Mouse (Mus musculus): ENCODE measurements around the gene Sp7.

Sp7 gene

DNA sequence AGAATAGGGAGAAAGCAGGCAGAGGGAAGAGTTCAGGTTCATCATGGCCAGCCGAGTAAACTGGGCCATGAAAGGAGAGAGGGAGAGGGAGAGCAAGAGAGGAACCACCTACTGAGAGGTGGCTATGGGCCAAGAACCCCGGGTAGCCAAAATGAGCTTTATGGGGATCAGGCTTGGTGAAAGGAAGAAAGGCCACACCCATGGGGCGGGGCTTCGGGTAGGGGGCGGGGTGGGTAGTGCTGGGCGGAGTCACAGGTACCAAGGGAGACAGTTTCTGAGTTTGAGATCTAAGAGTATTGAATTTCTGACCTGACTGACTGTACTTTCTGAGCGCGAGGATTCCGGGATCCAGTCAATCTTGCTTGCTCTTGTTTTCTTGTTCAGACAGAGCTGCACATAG, 19.7 kb upstream of the Sp7 start:
- DNase-seq (ENCODE audit: low read depth), result no peak

DNA sequence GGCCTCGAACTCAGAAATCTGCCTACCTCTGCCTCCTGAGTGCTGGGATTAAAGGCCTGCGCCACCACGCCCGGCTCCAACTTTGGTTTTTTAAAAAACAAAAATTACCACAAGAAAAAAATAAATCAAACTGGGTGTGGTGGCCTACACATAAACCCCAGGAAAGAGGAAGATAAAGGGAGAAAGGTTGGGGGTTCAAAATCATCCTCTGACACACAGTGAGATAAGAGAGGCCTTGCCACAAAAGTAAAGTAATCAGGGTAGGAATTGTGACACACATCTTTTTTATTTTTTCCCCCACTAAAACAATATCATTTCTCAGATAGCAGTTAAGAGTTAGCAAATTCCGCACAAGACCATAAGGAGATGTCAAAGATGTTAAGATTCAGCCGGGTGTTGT, 16.7 kb upstream of the Sp7 start:
- DNase-seq (ENCODE audit: low read depth), result no peak

DNA sequence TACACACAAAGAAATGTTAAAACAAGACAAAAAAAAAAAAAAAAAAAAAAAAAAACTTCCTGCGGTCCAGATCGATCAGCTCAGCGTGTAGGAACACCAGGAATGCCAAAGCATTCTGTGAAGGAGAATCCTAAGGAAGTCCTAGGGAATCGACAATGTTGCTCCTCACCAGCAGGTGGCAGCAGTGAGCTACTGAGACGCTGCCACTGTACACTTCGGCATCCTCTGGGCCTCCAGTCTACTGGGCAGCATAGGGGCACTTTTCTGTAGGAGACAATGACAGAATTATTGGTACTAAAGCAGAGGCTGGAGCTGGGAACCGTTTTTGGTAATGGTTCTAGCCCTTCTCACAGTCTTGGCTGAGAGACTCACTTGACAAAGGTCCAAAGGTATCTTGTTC, 14.6 kb upstream of the Sp7 start:
- peak; percentile 46 for DNase-seq (ENCODE audit: low read depth)

DNA sequence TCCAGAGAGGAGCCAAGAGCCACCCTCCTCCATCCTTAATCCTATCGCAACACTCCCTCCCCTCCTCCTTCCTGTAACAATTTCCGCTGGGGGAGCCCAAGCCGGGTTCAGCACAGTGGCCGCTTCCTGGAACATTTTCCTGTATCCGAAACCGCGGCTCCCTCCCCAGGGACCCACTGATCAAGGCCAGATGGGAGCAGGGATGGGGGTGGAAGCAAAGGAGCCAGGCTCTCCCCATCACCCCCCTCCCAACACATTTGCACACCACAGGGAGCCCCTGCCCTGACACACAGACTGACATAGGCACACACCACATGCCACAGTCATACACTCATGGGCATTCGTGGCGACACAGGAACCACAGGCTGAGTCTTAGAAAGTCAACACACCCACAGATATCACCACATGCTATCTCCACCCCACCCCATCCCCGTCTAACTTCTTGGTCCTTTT, 10.9 kb upstream of the Sp7 start:
- no peak for DNase-seq (ENCODE audit: low read depth)

DNA sequence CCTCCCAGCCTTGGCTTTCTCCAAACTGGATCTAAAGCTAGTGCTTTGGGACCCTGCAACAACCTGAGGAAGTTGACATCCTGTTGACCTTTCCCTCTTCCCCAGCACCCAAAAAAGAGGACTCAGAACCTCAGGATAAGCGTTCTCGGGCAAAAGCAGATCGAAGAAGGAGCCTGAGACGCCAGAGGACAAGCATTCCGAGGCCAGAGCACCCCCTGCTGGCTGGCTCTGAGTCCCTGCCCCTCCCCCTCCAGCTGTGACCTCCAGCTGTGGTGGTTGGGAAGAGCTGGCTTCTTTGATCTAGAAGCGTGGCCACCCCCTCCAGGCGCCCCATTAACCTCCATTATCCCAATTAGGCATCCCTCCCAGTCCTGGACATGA, 10.2 kb upstream of the Sp7 start:
- DNase-seq (ENCODE audit: low read depth), result peak; percentile 63

DNA sequence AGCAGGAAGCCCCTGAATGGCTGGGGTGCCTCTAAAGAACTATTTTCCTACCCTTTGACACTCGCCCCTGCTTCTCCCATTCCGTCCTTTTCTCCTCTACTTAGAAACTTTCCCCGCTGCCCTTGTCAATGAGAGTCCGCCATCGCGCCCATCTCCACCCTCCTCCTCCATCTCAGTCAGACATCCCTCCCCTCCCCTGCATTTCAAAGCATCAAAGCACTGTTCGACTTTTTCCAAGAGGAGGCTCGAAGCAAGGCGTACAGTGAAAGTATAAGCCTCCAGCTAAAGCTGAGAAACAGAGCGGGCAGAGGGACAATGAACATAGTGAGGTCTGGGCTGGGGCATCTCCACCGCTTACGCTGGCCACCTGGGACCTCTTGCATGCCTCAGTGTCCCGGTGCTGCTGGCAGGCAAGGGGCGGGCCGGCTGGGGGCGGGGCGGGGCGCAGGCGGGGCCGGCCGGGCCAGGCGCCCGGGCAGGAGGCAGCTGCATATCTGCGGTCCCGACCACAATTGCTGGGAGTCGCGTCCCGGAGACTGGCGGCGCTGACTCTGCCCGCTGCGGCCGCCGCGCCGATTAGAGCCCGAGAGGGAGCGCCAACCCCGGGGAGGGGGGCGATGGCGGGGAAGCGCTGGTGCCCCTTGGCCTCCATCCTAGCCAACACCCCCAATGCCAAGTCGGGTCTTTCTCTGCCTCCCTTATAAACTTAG, 9.6 kb upstream of the Sp7 start:
- DNase-seq (ENCODE audit: low read depth), result no peak

DNA sequence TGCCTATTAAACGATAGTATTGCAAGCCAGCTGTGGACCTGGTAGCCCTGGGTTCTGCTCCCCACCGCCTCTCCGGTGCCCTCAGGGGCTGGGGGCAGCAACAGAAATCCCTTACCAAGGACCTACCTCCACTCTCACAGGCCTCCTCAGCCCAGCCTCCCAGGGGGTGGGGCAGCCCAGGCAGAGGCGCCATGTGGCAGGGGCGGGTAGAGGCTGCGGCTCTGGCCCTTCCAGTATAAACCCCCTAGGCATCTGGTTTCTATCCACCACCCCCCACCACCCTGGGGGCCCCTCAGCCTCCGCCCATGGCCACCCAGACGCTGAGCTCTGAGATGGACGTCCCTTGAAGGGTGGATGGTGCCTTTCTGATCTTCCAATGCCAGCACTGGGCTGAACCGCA, 3.7 kb upstream of the Sp7 start:
- no peak for DNase-seq (ENCODE audit: low read depth)

DNA sequence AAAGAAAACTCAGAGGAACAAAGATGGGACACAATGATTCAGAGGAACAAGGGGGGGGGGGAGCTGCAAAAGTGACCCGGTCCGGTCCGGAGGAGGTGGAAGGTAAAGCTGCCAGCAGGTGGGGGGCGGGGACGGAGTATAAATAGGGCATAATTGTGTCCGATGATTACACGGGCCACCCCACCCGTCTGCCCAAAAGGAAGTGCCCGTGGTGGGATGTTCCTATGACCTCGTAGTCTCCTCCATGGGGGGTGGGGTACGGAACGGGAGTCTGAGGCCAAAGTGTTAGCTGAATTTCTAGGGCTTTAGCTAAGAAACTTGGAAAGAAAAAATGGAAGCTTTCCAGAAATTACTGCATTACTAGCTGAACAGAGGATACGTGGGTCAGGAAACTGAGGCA, 3.0 kb upstream of the Sp7 start:
- no peak for DNase-seq (ENCODE audit: low read depth)

DNA sequence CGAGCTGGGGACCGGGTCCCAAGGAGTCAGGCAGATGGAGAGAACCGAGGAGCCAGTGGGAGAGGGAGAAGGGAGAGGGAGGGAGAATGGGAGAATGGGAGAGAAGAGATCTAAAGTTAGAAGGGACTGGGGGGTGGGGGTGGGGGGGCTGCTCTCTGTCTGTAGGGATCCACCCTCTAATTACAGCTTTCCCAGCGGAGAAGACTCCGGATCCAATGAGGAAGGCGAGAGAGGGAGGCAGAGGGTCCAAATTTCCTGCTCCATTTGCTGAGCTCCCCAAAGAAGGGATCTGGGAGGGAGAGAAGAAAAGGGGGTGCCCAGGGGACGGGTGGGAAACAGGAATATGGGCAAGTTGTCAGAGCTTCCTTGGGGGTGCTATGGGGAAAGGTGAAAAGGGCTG, 744 bp downstream of the Sp7 start:
- no peak for DNase-seq (ENCODE audit: low read depth)

DNA sequence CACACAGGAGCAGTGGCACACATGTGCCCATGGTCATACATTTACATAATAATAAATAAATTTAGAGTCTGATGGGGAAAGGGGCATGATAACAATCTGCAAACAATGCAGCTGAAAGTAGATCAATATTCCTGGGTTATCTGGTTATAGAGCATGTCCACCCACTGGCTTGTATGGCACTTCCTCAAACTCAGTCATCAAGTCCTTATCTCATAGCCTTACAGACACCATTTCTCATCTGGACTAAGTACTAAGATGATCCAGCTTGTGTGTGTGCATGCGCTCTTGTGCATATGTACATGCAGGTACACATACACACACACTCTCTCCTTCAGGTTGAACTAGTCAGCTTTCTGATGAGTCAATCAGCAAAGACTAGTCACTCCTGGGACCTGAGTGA, 2.3 kb downstream of the Sp7 start:
- DNase-seq (ENCODE audit: low read depth), result no peak

DNA sequence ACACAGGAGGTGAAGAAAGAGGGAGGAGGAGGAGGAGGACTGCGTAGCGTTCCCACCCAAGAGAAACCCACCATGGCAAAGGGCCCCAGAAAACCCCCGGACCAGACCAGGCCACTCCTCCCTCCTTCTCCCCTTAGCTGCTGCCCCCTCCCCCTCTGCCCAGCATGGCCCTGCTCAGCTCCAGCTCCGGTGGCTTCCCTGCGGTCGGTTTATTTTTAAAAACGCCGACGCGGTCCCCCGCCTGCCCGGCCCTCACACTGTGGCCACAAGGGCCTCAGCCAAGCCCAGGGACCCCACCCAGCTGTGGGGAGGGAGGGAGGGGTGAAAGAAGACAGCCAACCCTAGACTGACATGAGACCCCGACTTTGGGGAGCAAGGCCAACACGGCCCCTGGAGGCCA, 4.3 kb downstream of the Sp7 start:
- no peak for DNase-seq (ENCODE audit: low read depth)

DNA sequence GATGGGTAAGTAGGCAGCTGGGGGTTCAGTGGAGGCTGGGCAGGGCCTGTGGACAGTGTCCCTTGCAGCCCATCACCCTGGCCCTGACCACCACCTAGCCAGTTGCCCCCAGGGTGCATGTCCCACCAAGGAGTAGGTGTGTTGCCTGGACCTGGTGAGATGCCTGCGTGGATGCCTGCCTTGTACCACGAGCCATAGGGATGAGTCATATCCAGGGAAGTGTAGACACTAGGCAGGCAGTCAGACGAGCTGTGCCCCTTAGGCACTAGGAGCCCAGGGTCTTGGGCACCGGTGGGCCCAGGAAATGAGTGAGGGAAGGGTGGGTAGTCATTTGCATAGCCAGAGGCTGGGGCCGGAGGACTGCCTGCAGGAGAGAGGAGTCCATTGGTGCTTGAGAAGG, 8.1 kb downstream of the Sp7 start:
- no peak for DNase-seq (ENCODE audit: low read depth)

DNA sequence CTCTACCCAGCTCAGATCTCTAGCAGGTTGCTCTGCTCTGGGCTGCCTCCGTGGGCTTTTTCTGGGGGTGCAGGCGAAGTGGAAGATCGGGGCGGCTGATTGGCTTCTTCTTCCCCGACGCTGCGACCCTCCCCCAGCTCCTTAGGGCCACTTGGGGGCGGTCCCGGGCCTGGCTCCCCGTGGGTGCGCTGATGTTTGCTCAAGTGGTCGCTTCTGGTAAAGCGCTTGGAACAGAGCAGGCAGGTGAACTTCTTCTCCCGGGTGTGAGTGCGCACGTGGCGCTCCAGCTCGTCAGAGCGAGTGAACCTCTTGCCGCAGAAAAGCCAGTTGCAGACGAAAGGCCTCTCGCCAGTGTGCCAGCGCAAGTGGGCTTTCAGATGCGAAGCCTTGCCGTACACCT, 8.9 kb downstream of the Sp7 start:
- DNase-seq (ENCODE audit: low read depth), result no peak

DNA sequence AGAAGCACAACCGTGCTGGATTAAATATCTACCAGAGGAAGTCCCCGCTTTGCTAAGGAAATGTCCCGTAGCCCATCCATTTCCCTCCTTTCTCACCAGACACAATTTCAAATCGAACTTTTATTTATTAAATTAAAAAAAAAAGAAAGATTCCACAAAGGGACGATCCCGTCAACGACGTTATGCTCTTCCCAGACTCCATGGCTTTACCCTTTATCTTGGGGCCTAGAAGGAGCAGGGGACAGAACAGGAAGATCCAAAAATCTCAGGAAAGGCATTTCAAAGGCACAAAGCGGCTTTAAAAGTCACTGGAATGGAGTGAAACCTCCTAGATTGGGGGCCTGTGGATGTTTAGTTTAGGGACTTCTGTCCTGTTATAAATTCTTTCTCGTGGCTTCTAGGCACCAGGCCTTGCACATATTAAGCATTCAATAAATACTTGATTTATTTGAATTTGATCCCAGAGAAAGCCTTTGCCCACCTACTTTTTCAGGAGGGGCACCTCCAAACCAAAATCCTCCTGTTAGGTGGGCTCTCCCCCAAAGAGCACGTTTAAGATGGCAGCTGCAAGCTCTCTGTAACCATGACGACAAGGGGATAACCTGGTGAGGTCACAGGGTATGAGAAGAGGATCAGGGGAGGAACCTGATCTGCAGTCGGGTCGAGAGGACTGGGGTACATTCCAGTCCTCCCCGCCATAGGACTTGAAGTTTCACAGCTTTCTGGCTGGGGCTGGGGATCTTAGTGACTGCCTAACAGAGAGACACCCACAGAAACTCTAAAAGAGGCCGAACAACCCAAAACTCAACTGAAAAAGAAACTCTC, 10.3 kb downstream of the Sp7 start:
- DNase-seq (ENCODE audit: low read depth), result no peak

DNA sequence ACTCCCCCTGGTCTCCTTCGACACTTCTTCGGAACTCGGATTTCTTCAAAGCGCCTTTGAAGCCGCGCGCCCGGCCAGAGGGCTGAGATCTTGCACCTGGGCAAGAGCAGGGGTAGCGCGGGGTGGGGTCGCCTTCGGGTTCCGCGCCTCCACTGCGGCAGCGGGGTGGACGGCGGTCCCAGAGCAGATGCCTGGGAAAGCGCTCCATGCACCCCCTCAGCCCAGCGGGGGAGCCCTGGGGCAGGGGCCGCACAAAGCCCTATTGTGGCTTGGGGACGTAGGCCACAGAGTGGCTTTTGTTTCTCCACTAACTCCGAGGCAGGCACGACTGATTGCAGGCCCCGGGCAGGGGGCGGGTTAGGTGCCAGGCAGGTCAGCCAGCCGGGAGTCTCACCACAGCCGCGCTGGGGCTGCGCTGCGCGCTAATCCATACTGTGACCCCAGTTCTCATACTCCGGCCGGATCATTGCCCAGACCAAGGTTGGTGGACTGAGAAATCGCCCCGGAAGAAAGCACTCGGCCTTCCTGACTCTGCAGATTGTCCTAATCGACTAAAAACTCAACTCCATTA, 11.0 kb downstream of the Sp7 start:
- DNase-seq (ENCODE audit: low read depth), result no peak

DNA sequence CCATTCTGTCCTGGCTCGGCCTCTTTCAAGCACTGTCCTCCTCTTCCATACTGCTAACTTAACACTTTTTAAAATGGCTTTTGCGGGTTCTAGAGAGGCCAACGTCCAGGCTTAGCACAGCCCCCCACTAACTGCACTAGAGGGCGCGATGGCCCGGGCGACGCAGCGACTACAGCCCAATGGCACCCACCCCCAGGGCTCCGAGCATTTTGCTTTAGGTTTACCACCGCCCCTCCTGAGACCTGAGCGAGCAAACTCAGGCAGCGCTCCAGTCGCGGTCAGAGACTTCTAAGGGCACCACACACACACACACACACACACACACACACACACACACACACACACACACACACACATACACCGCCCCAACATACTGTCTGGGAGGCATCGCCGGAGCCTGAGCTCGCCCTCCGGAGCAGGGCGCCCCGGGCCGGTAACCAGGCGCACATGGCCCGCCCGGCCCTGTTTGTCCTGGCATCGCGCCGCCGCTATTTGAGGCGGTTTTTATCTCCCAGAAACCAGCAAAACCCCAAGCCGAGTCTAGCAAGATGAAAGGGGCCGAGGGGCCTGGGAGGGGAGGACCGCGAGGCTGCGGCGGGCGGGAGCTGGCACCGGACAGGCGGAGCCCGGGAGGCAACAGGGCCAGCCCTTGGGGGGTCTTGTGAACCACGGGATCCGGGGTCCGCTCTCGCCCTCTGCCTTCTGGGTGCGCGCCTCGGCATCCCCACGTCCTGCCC, 11.7 kb downstream of the Sp7 start:
- no peak for DNase-seq (ENCODE audit: low read depth)

DNA sequence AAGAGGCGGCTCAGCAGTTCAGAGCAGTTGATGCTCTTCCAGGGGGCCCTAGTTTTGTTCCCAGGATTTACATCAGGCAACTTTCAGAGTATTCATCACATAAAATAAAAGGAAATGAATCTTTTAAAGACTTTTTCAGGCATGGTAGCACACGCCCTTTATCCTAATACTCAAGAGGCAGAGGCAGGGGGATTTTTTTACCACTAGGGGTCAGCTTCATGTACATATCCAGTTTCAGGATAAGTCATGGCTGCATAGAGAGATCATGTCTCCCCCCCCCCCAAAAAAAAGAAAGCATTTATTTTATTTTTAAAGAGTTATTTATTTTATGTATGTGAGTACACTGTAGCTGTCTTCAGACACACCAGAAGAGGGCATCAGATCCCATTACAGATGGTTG, 13.0 kb downstream of the Sp7 start:
- no peak for DNase-seq (ENCODE audit: low read depth)

DNA sequence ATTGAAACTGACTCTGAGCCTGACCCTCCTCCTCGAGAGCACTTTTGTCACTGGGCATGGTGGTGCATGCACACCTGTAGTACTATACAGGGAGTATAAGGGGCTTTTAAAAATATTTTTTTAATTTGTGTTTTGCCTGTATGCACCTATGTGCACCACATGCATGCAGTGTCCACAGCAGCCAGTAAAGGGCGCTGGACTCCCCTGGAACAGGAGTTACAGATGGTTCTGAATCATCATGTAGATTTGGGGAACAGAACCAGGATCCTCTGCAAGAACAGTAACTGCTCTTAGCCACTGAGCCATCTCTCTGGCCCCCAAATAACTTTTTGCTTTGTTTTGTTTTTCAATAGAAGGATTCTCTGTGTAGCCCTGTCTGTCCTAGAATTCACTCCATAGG, 14.8 kb downstream of the Sp7 start:
- no peak for DNase-seq (ENCODE audit: low read depth)

DNA sequence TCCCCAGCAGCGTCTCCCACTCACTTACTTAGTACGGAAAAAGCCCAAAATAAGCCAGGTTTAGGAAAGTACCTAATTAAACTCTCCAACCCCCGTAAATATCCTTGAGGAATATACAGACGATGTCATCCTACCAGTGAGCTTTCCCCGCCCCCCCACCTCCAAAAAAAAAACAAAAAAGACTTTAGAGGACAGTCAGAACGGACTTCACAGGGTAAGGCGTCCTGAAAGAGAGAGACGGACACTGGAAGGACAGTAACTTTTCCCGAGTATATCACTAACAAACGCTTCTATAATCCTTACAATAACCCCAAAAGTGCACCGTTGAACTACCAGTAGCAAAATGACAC, 16.1 kb downstream of the Sp7 start:
- no peak for DNase-seq (ENCODE audit: low read depth)

DNA sequence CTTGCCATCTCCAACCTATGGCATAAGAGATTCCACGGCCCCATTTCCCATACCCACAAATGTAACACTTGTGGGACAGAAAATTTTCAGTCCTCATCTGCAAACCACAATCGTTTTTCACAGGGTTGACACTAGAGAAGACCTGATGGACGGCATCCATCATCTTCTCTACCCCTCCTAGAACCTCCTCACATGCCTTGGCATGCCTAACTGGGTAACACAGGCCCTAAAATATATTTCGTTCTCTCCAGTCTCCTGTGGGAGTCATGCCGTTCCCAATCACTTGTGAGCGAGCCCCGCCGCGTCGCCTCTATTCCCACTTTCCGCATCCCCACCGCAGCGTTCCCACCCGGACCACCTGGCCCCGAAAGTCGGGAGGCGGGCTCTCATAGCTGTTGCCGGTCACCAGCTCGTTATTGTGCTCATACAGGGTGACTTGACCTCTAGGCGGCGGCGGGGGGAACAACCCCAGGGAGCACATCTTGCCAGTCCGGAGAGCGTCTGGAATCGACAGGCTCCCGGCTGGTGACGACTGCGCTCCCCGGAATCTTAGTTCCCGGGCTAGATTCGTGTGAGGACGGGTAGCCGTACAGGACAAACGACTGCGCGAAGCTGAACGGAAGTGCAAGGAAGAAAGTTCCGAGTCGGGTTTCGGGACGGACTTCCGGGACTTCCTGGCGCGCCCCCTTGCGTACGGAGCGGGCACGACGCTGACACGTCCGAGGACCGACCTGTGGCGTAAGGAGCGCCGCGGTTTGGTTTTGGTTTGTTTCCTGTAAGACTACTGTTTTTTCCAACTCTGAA, 16.6 kb downstream of the Sp7 start, which contains the start of gene Aaas:
Gene Aaas, minus strand, starts transcription at position 634 of the 804 bp plus-strand sequence.
- DNase-seq (ENCODE audit: low read depth), result peak; percentile 91

DNA sequence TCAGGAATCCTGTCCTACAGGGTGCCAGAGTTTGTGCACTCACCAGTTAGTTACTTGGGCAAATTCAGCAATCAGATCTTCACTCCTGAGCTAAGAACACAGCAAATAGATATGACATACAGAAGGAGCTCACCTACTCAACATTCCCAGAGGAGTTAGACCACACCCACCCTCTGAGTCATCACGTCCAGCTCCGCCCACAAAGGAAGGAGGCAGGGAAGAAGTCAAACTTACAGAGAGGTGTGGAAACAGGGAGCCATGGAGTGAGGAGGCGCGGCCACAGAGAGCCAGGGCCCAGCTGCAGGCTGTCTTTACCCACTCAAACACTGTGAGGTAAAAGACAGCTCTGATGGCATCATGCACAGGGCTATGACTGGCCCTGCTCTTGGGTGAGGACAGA, 20.5 kb downstream of the Sp7 start:
- no peak for DNase-seq (ENCODE audit: low read depth)

DNA sequence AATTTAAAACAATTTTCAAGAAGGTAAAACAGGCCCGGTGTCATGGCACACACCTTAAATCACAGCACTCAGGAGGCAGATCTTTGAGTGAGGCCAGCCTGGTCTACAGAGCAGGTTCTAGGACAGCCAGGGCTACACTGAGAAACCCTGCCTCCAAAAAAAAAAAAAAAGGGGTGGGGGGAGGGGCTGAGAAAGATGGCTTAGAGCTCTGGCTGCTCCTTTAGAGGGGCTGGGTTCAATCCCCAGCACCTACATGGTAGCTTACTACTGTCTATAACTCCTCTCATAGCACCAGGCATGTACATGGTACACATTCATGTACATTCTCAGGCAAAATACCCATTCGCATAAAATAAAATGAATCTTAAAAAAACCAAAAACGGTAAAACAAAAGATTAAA, 22.5 kb downstream of the Sp7 start:
- DNase-seq (ENCODE audit: low read depth), result no peak
